Mouse (Mus musculus) midbrain, embryonic 14.5 days (tissue): ENCODE data around the gene Cdc42bpb. TPM values are rescaled to one million over a fixed set of nuclear protein-coding genes. Genes with fewer than 3 reads are reported as not detected.

ENCODE experiments used
- ATAC-seq: fragments of 200-750 bp; cut with Nextera tagmentation; 2 replicates; pipeline ENCODE4 v1.8.0; 2017; ENCODE audit warnings: moderate number of reproducible peaks, moderate library complexity; ENCODE audit not compliant: low FRiP score, low TSS enrichment
- DNase-seq: peaks from one replicate; pipeline ENCODE4 v3.0.0-alpha.2; 2015
- H3K27ac ChIP-seq: fragments of 300-500 bp; sonication (generic); replicated peaks from 2 replicates; pipeline ENCODE4 v1.5.1; 2014; ENCODE audit warnings: mild to moderate bottlenecking, low read depth, low read length, moderate library complexity
- H3K27me3 ChIP-seq: fragments of 300-500 bp; sonication (generic); 2 replicates; pipeline ENCODE4 v1.6.1; 2014; ENCODE audit warnings: low read length, control low read depth, mixed read lengths; ENCODE audit not compliant: control insufficient read depth, insufficient read depth
- H3K36me3 ChIP-seq: fragments of 300-500 bp; sonication (generic); 2 replicates; pipeline ENCODE4 v1.6.1; 2014; ENCODE audit warnings: low read length, control low read depth; ENCODE audit not compliant: control insufficient read depth, insufficient read depth
- H3K4me1 ChIP-seq: fragments of 300-500 bp; sonication (generic); 2 replicates; pipeline ENCODE4 v1.6.1; 2014; ENCODE audit warnings: mild to moderate bottlenecking, antibody characterized with exemption, low read length, control low read depth; ENCODE audit not compliant: control insufficient read depth, insufficient read depth
- H3K4me2 ChIP-seq: fragments of 300-500 bp; sonication (generic); 2 replicates; pipeline ENCODE4 v1.6.1; 2014; ENCODE audit warnings: mild to moderate bottlenecking, low read length, moderate library complexity
- H3K4me3 ChIP-seq: fragments of 300-500 bp; sonication (generic); replicated peaks from 2 replicates; pipeline ENCODE4 v1.5.1; 2014; ENCODE audit warnings: low read depth, low read length
- H3K9ac ChIP-seq: fragments of 300-500 bp; sonication (generic); replicated peaks from 2 replicates; pipeline ENCODE4 v1.6.1; 2014; ENCODE audit warnings: mild to moderate bottlenecking, low read length, moderate library complexity
- H3K9me3 ChIP-seq: fragments of 300-500 bp; sonication (generic); 2 replicates; pipeline ENCODE4 v1.6.1; 2016; ENCODE audit warnings: low read length, control low read depth, mixed read lengths; ENCODE audit not compliant: control insufficient read depth
- WGBS: fragments of 180-500 bp; shearing (Covaris S2); extraction: QIAGEN DNeasy Blood & Tissue Kit; methylation state at CpG from one replicate; pipeline ENCODE4 v1.1.7; 2014; 5-methylcytosine and 5-hydroxymethylcytosine counted together
- polyA plus RNA-seq: library from polyadenylated mRNA; unstranded; fragments of >200 nt; fragmentation: Nextera tagmentation; extraction: Ambion mirVana; gene quantifications from 2 replicates; pipeline ENCODE4 v1.2.1, GENCODE M21; 2014

Gene Cdc42bpb
- polyA plus RNA-seq, 1 experiment from 2014 or later = 47.8 TPM

DNA sequence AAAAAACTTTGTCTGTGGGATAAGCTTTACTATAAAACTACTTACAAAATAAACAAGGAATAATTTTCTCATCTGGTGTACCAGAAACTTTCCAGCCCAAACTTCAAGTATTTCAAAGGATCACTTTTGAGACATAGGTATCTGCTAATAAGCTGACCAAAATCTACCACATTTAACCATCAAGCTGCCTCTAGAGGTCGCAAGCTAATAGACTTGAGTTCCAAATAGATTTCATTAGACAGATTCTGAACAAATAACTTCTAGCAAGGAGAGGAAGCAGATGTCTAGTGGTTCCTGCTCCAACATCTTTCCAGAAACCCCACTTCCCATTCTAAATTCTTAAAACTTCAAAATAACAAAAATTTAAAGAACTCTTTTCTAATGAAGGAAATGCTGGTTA is 33.6 kb downstream of the Cdc42bpb start:
- H3K4me3 ChIP-seq = no peak overlapping the region

DNA sequence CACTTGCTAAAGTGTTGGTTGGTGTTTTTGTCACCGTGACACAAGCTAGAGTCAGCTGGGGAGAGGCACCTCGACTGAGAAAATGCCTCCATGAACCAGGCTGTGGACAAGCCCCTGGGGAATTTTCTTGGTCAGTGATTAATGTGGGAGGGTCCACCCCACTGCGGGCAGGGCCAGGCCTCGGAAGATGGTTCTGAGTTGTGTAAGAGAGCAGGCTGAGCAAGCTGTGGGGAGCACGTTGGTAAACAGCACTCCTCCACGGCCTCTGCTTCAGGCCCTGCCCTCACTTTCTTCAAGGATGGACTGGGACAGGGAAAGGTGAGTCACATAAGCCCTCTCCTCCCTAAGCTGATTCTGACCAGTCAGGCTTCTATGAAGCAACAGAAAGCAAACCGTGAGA is 36.8 kb downstream of the Cdc42bpb start:
- no peaks in the 10 kb centered on the region for H3K4me1 ChIP-seq
- no peak overlapping the region for H3K27ac ChIP-seq
- no peaks in the 10 kb centered on the region for H3K27me3 ChIP-seq
- peaks cover 62% of the 10 kb centered on the region for H3K36me3 ChIP-seq
- no peak overlapping the region for H3K4me3 ChIP-seq
- DNase-seq (no peak), ATAC-seq (no peak)
- H3K9me3 ChIP-seq = no peaks in the 10 kb centered on the region
- no peak overlapping the region for H3K4me2 ChIP-seq
- 86% methylated on average over 7 of the region's 7 CpGs for whole genome bisulfite sequencing
- H3K9ac ChIP-seq = no peak overlapping the region

More for the DNA sequence above, 33.6 kb downstream of the Cdc42bpb start:
- Histone ChIP-seq H3K9ac (no peak overlapping the region), H3K27me3 (no peaks in the 10 kb centered on the region), H3K4me2 (no peak overlapping the region), H3K4me1 (no peaks in the 10 kb centered on the region), H3K36me3 (peaks cover 30% of the 10 kb centered on the region), H3K9me3 (no peaks in the 10 kb centered on the region), H3K27ac (no peak overlapping the region)
- ATAC-seq (no peak), DNase-seq (no peak)
- WGBS = 68% methylated on average over 1 of the region's 1 CpGs

DNA sequence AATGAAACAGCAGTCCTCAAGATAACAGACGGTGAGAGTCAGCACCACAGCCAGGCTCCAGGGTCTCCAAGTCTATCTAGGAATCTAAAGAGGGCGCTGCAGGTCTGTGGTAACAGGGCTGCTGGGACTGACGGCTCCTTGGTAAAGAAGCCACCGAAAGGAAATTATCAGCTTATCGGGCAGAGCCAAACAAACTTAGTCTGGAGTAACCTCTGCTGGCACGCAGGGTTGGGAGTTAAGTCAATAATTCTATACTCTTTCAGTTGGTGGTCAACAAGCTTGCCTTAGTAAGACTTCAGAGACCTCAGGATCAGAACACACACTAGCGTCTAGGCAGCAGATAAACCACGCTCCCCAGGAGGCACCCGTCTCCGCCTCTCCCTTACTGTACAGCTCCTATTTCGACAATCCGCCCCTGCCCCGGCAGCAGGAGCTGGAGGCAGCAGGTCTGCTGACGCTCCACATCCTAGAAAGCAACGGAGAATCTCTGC is 39.6 kb downstream of the Cdc42bpb start:
- no peaks in the 10 kb centered on the region for H3K4me1 ChIP-seq
- H3K27ac ChIP-seq = no peak overlapping the region
- no peak overlapping the region for H3K4me2 ChIP-seq
- H3K9ac ChIP-seq = no peak overlapping the region
- H3K27me3 ChIP-seq = no peaks in the 10 kb centered on the region
- DNase-seq = no peak
- H3K36me3 ChIP-seq = peaks cover 77% of the 10 kb centered on the region
- no peak for ATAC-seq
- no peaks in the 10 kb centered on the region for H3K9me3 ChIP-seq
- no peak overlapping the region for H3K4me3 ChIP-seq
- 83% methylated on average over 15 of the region's 15 CpGs for WGBS

DNA sequence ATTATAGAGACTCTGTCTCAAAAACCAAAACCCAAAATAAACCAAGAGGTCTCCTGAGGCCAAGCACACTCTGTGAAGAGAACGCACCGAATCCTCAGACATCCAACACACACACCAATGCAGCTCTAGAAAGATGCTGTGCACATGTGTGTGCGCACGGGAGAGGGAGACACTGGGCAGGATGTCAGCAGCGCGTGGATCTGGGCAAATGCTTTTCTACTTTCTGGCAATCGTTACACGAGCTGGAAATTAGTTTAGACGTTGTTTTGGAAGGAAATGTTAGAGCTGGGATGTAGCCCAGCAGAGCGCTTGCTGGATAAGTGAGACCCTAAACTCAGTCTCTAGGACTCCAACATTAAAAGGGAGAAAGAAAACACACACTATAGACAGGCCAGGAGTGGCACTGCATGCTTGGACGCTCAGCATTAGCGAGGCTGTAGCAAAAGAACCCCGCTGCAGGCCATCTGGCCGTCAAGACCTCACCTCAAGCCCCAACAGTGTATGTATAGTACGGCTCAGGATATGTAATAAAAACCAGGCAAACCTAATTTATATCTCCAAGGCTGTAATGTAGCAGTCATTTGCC is 44.4 kb downstream of the Cdc42bpb start:
- no peaks in the 10 kb centered on the region for H3K9me3 ChIP-seq
- ATAC-seq (no peak), DNase-seq (no peak)
- no peak overlapping the region for H3K4me2 ChIP-seq
- peaks cover 66% of the 10 kb centered on the region for H3K36me3 ChIP-seq
- no peaks in the 10 kb centered on the region for H3K27me3 ChIP-seq
- no peaks in the 10 kb centered on the region for H3K4me1 ChIP-seq
- 85% methylated on average over 15 of the region's 15 CpGs for WGBS
- H3K27ac ChIP-seq = no peak overlapping the region
- no peak overlapping the region for H3K9ac ChIP-seq
- H3K4me3 ChIP-seq = no peak overlapping the region

DNA sequence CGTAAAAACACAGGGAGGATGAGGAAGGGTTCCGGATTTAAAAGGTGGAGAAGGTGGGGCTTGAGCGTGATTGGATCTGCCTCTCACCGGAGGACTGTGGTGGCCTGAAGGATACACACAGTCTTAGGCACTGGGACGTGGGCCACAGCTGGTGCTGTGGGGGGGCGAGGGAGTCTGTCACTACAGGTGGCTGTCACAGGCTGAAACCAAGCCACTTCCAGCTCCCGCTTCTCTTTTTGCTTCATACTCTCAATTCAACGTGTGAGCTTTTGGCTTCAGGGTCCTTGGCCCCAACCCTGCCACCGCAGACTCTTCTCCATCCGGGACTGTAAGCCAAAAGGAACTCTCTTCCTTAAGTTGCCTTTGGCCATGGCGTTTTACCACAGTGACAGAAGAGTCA is 45.1 kb downstream of the Cdc42bpb start:
- Histone ChIP-seq H3K36me3 (peaks cover 66% of the 10 kb centered on the region), H3K9ac (no peak overlapping the region), H3K4me2 (no peak overlapping the region), H3K4me1 (no peaks in the 10 kb centered on the region), H3K9me3 (no peaks in the 10 kb centered on the region), H3K4me3 (no peak overlapping the region), H3K27me3 (no peaks in the 10 kb centered on the region), H3K27ac (no peak overlapping the region)
- WGBS = 94% methylated on average over 11 of the region's 11 CpGs
- DNase-seq = no peak
- no peak for ATAC-seq

DNA sequence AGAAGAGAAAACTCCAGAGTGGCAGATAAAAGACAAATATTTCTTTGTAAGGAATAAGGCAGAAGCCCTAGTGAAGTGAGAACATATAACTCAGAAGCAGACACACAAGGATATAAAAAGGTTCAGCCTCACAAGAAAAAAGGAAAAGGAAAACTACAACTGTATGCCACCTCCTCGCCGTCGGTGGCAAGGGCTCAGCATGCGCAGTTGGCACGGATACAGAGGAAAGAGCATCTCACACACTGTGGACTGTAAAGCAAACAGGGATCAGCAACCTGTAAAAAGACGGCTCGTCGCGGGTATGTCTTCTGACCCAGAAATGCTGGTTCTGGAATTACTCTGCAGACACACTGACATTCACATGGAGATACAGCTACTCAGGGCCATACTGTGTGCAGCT is 45.9 kb downstream of the Cdc42bpb start:
- 93% methylated on average over 9 of the region's 9 CpGs for WGBS
- Histone ChIP-seq H3K36me3 (peaks cover 66% of the 10 kb centered on the region), H3K9me3 (no peaks in the 10 kb centered on the region), H3K4me3 (no peak overlapping the region), H3K9ac (no peak overlapping the region), H3K4me1 (no peaks in the 10 kb centered on the region), H3K27ac (no peak overlapping the region), H3K27me3 (no peaks in the 10 kb centered on the region), H3K4me2 (no peak overlapping the region)
- no peak for ATAC-seq
- no peak for DNase-seq

DNA sequence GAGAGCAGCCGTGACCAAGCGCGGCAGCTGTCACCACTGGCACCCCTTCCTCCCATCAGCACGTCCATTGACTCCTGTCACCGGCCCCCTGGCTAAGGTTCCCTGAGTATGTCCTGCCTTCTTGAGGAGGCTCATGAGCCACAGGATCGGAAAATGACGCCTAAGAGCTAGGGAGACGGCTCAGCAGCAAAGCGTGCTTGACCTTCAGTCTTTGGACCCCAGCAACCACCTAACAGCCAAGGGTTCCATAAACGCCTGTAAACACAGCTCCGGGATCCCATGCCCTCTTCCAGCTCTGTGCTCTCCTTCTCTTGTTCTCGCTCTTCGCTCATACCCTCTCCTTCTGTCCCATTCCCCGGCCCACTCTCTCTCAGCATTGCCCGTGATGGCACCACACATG is 48.2 kb downstream of the Cdc42bpb start:
- Histone ChIP-seq H3K4me1 (no peaks in the 10 kb centered on the region), H3K9me3 (no peaks in the 10 kb centered on the region), H3K36me3 (peaks cover 64% of the 10 kb centered on the region), H3K4me3 (no peak overlapping the region), H3K27ac (no peak overlapping the region), H3K27me3 (no peaks in the 10 kb centered on the region), H3K9ac (no peak overlapping the region), H3K4me2 (no peak overlapping the region)
- DNase-seq (no peak), ATAC-seq (no peak)
- WGBS = 96% methylated on average over 15 of the region's 15 CpGs

DNA sequence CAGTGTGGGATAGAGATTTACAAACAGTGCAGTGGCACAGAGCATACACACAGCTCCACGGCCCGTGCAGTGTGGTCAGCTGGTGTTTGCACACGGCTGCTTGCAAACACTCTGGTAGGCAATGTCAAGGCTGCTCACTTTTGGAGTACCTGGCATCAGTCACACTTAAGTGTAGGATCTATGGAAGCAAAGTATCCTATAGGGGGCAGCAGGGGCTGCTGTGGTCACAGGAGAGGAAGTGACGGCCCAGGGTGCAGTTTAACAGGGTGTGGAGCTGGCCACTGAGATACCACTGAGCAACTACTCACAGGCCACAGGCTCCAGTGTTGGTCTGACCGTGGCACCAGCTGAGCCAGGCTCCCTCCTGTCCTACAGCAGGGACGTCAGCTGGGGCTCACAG is 49.2 kb downstream of the Cdc42bpb start:
- no peak overlapping the region for H3K4me2 ChIP-seq
- H3K9me3 ChIP-seq = no peaks in the 10 kb centered on the region
- no peak overlapping the region for H3K27ac ChIP-seq
- no peaks in the 10 kb centered on the region for H3K27me3 ChIP-seq
- no peak overlapping the region for H3K9ac ChIP-seq
- no peaks in the 10 kb centered on the region for H3K4me1 ChIP-seq
- 94% methylated on average over 6 of the region's 6 CpGs for WGBS
- no peak for ATAC-seq
- H3K4me3 ChIP-seq = no peak overlapping the region
- no peak for DNase-seq
- peaks cover 71% of the 10 kb centered on the region for H3K36me3 ChIP-seq

DNA sequence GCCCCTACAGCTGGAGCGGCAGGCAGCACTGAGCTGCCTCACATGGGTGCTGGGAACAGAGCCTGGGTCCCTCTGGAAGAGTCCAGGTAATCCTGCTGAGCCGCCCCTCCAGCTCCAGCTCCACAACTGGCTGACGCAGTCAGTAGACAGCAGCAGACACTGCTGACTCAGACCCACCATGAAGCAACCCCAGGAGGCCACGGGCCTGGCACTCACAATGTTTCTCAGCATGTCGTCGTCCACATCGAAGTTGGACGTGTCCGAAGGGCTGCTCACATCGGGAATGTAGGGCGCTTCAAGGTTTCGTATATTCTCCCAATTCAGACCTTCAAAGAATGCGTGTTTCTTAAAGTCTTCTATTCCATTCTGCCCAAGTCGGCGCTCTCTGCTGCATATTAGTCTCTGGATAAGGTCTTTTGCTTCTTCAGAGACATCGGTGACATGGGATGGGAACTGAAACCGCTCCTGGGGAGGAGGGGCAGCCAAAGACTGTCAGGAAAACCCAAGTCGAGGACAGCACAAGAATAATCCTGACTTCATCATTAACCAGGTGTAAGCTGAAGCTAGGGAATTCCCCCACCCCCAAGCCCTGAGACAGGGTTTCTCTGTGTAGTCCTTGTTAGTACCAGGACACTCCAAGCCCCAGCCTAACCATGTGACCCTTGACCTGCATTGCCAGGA is 51.6 kb downstream of the Cdc42bpb start:
- no peak overlapping the region for H3K27ac ChIP-seq
- H3K9me3 ChIP-seq = no peaks in the 10 kb centered on the region
- ATAC-seq = no peak
- no peak overlapping the region for H3K4me3 ChIP-seq
- H3K4me1 ChIP-seq = no peaks in the 10 kb centered on the region
- peaks cover 81% of the 10 kb centered on the region for H3K36me3 ChIP-seq
- DNase-seq = no peak
- no peaks in the 10 kb centered on the region for H3K27me3 ChIP-seq
- 92% methylated on average over 18 of the region's 18 CpGs for WGBS
- H3K4me2 ChIP-seq = no peak overlapping the region
- no peak overlapping the region for H3K9ac ChIP-seq
